Mouse (Mus musculus): ENCODE measurements around the gene Cenpv. TPM values are rescaled to one million over a fixed set of nuclear protein-coding genes. Genes with fewer than 3 reads are reported as not detected.

Cenpv gene
- total and polyA plus RNA-seq, 3 experiments: 149 to 2,878 (median 178) TPM

- no peak overlapping the region for H3K9ac ChIP-seq (ENCODE audit: control insufficient read depth, low read depth, low read length, poor library complexity, severe bottlenecking)
- no peaks in the 10 kb centered on the region for H3K36me3 ChIP-seq (ENCODE audit: control insufficient read depth in 1 of 2, insufficient read depth in 2 of 2, low read length in 2 of 2)
- no peak for DNase-seq (ENCODE audit: low read depth, low spot score)
- no peaks in the 10 kb centered on the region for H3K4me1 ChIP-seq (ENCODE audit: control insufficient read depth in 1 of 2, insufficient read depth in 2 of 2, low read length in 2 of 2)
- H3K27me3 ChIP-seq (ENCODE audit: control insufficient read depth in 1 of 2, insufficient read depth in 2 of 2, low read length in 2 of 2): no peaks in the 10 kb centered on the region
- H3K79me2 ChIP-seq (ENCODE audit: control insufficient read depth, insufficient read depth, low read length, poor library complexity): no peaks in the 10 kb centered on the region
- no peak overlapping the region for H3K4me3 ChIP-seq (ENCODE audit: control insufficient read depth in 1 of 2, insufficient read depth in 1 of 2, low read depth in 2 of 2, low read length in 2 of 2)
- H3K9me3 ChIP-seq (replicated peaks; ENCODE audit: insufficient read depth, low read length): no peaks in the 10 kb centered on the region
- TF ChIP-seq MAZ (IDR thresholded peaks at IDR 0.05; ENCODE audit: low read depth, low read length) (no peak), MAFK (IDR thresholded peaks at IDR 0.05; ENCODE audit: borderline replicate concordance, low read depth, low read length) (no peak)
- no peak overlapping the region for H3K27ac ChIP-seq (ENCODE audit: control insufficient read depth, low read depth, low read length)
These were observed 40.3 kb downstream of the Cenpv start for GRCm38 (mm10) chr11:62498802-62499201.

- Histone ChIP-seq H3K27ac (ENCODE audit: control insufficient read depth, low read depth, low read length) (no peak overlapping the region), H3K4me3 (ENCODE audit: control insufficient read depth in 1 of 2, insufficient read depth in 1 of 2, low read depth in 2 of 2, low read length in 2 of 2) (no peak overlapping the region), H3K9ac (ENCODE audit: control insufficient read depth, low read depth, low read length, poor library complexity, severe bottlenecking) (no peak overlapping the region), H3K9me3 (replicated peaks; ENCODE audit: insufficient read depth, low read length) (no peaks in the 10 kb centered on the region), H3K36me3 (ENCODE audit: control insufficient read depth in 1 of 2, insufficient read depth in 2 of 2, low read length in 2 of 2) (no peaks in the 10 kb centered on the region), H3K79me2 (ENCODE audit: control insufficient read depth, insufficient read depth, low read length, poor library complexity) (no peaks in the 10 kb centered on the region), H3K27me3 (ENCODE audit: control insufficient read depth in 1 of 2, insufficient read depth in 2 of 2, low read length in 2 of 2) (no peaks in the 10 kb centered on the region), H3K4me1 (ENCODE audit: control insufficient read depth in 1 of 2, insufficient read depth in 2 of 2, low read length in 2 of 2) (no peaks in the 10 kb centered on the region)
- TF ChIP-seq MYC (IDR thresholded peaks at IDR 0.05; ENCODE audit: low read depth, low read length) (no peak), MYB (IDR thresholded peaks at IDR 0.05; ENCODE audit: low read depth, low read length) (no peak), TAL1 (IDR thresholded peaks at IDR 0.05; ENCODE audit: low read length) (no peak), TBP (IDR thresholded peaks at IDR 0.05; ENCODE audit: low read depth, low read length) (no peak), NELFE (IDR thresholded peaks at IDR 0.05; ENCODE audit: low read depth, low read length) (no peak), MAZ (IDR thresholded peaks at IDR 0.05; ENCODE audit: low read depth, low read length) (no peak), ETS1 (IDR thresholded peaks at IDR 0.05; ENCODE audit: low read depth, low read length) (no peak), ZMIZ1 (IDR thresholded peaks at IDR 0.05; ENCODE audit: low read depth, low read length) (no peak), RCOR1 (IDR thresholded peaks at IDR 0.05; ENCODE audit: low read depth, low read length) (no peak), GABPA (IDR thresholded peaks at IDR 0.05; ENCODE audit: low read depth, low read length) (no peak), GATA1 (IDR thresholded peaks at IDR 0.05; ENCODE audit: low read depth, low read length) (no peak), RAD21 (IDR thresholded peaks at IDR 0.05; ENCODE audit: low read depth, low read length) (no peak), EP300 (IDR thresholded peaks at IDR 0.05; ENCODE audit: low read depth in 1 of 2, low read length in 2 of 2) (no peak), CTCF (IDR thresholded peaks at IDR 0.05 in 2 of 3, conservative IDR thresholded peaks at IDR 0.05 in 1 of 3; ENCODE audit: control insufficient read depth in 1 of 3, insufficient read depth in 1 of 3, low read depth in 2 of 3, low read length in 3 of 3, poor library complexity in 1 of 3, severe bottlenecking in 1 of 3) (no peak), POLR2A (IDR thresholded peaks at IDR 0.05; ENCODE audit: control insufficient read depth in 1 of 2, insufficient read depth in 1 of 2, low read depth in 1 of 2, low read length in 2 of 2, poor library complexity in 1 of 2) (no peak), MAFK (IDR thresholded peaks at IDR 0.05; ENCODE audit: borderline replicate concordance, low read depth, low read length) (no peak), ZC3H11A (IDR thresholded peaks at IDR 0.05; ENCODE audit: low read depth, low read length) (no peak)
- no peak for DNase-seq (ENCODE audit: low read depth, low spot score)
These were observed 41.9 kb downstream of the Cenpv start for GRCm38 (mm10) chr11:62497181-62497580.

Data from MEL (cell line).